Mouse (Mus musculus): Measurements from ENCODE around the gene Twf2. TPM values are rescaled to one million over a fixed set of nuclear protein-coding genes. Genes with fewer than 3 reads are reported as not detected.

Twf2 gene
- polyA plus RNA-seq, 1 experiment from 2014 or later, result 49.5 TPM

DNA sequence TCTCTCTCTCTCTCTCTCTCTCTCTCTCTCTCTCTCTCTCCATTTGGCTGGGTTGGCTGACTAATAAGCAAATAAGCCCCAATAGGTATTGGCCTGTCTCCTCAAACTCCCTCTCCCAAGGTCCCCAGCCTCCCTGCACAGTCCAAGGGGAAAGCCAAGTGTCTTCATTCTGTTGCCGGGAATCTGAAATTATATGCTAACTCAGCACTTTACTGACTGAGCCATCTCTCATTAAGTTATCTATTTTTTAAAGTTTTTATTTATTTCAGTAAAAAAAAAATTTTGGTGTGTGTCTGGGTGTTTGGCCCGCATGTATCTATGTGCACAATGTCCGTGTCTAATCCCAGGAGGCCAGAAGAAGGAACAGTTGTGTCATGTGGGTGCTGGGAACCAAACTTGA, 1.0 kb upstream of the Twf2 start:
- Histone ChIP-seq H3K9me3 (replicated peaks; ENCODE audit: control insufficient read depth, low read length, poor library complexity, severe bottlenecking) (no peaks in the 10 kb centered on the region), H3K36me3 (ENCODE audit: control insufficient read depth, insufficient read depth, low read length) (no peaks in the 10 kb centered on the region), H3K27ac (ENCODE audit: low read length) (no peak overlapping the region), H3K27me3 (ENCODE audit: control insufficient read depth, insufficient read depth, low read depth, low read length) (no peaks in the 10 kb centered on the region), H3K4me3 (ENCODE audit: low read depth, low read length) (no peak overlapping the region), H3K9ac (ENCODE audit: low read depth, low read length) (no peak overlapping the region), H3K4me1 (ENCODE audit: control insufficient read depth, insufficient read depth, low read length) (peaks cover 31% of the 10 kb centered on the region), H3K4me2 (ENCODE audit: low read length) (peak overlapping the region; percentile 76; the same call in 1 of the 2 replicates)
- no peak for ATAC-seq
- WGBS, result 91% methylated on average over 3 of the region's 3 CpGs

DNA sequence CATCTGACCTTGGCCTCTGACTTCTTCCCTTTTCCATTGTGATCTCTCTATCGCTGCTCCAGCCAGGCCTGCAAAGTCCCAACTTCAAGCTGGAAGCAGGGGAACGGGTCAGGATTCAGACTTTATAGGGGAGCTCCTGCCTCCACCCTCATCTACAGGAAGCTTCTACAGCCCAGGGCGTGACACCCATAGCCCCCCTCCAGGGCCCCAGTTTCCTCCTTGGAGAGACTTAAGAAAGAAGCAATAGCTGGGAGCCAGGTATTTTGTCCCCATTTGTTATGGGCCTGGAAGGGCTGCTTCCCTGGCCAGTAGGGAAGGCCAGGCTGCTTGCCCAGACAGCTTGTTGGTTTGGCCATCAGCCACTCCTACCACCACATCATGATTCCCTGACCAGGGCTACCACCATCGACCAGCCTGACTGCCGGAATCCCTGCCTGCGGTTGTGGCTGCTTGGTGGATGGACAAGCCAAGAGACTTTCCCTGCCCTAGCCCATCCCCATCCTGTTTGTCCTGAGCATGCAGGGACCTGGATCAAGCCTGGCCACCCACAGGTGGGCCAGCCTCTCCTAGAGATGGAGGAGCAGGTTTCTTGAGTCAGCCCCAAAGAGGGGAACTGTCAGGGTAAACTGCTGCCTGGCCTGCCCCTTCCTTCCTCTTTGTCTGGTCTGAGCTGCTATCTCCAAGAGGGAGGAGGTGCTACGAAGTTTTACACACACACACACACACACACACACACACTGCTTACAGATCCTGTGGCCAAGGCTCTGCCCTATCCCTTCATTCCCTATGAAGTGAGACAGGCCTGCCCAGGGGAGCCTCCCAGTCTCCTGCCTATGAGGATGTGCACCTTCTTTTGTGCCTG, 1.3 kb downstream of the Twf2 start:
- H3K9ac ChIP-seq (ENCODE audit: low read depth, low read length), result peak overlapping the region; percentile 87
- H3K9me3 ChIP-seq (replicated peaks; ENCODE audit: control insufficient read depth, low read length, poor library complexity, severe bottlenecking), result no peaks in the 10 kb centered on the region
- peak overlapping the region; percentile 74 for H3K4me3 ChIP-seq (ENCODE audit: low read depth, low read length)
- H3K36me3 ChIP-seq (ENCODE audit: control insufficient read depth, insufficient read depth, low read length), result 0 out of 2 replicates have a peak, but pooled peaks cover 3% of the 10 kb centered on the region
- H3K27ac ChIP-seq (ENCODE audit: low read length), result no peak overlapping the region
- peak overlapping the region; percentile 76 for H3K4me2 ChIP-seq (ENCODE audit: low read length)
- no peak for ATAC-seq
- H3K27me3 ChIP-seq (ENCODE audit: control insufficient read depth, insufficient read depth, low read depth, low read length), result no peaks in the 10 kb centered on the region
- 73% methylated on average over 7 of the region's 7 CpGs for WGBS
- peaks cover 29% of the 10 kb centered on the region for H3K4me1 ChIP-seq (ENCODE audit: control insufficient read depth, insufficient read depth, low read length)

DNA sequence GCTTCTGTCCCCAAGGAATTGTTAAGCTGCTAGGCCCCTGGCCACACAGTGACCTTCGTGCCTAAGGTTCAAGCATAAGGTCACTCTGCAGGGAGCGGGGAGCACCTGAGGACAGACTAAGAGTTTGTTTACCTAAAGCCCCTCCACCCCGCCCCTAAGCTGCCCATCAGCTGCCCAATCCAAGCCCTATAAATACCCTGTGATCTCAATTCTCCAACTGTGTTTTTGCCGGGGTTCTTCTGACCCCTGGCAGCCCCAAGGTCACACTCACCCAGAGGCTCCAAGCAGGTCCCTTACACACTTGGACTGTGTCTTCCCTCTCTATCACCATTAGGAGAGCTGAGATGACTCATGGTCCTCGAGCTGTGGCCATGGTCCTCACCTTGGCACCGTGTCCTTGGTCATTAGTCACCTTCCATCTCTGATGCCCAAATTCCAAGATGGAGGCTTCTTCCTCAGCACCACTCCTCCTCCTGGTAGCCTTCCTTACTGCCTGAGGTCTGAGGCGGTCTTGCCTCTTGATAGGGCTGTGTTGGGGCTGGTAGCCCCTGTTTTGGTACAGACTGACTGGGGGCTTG, 2.9 kb downstream of the Twf2 start:
- H3K27me3 ChIP-seq (ENCODE audit: control insufficient read depth, insufficient read depth, low read depth, low read length), result no peaks in the 10 kb centered on the region
- no peak overlapping the region for H3K27ac ChIP-seq (ENCODE audit: low read length)
- no peak overlapping the region for H3K9ac ChIP-seq (ENCODE audit: low read depth, low read length)
- ATAC-seq, result no peak
- no peak overlapping the region for H3K4me3 ChIP-seq (ENCODE audit: low read depth, low read length)
- H3K36me3 ChIP-seq (ENCODE audit: control insufficient read depth, insufficient read depth, low read length), result 0 out of 2 replicates have a peak, but pooled peaks cover 3% of the 10 kb centered on the region
- no peaks in the 10 kb centered on the region for H3K9me3 ChIP-seq (replicated peaks; ENCODE audit: control insufficient read depth, low read length, poor library complexity, severe bottlenecking)
- H3K4me2 ChIP-seq (ENCODE audit: low read length), result no peak overlapping the region
- peaks cover 29% of the 10 kb centered on the region for H3K4me1 ChIP-seq (ENCODE audit: control insufficient read depth, insufficient read depth, low read length)
- 87% methylated on average over 7 of the region's 7 CpGs for WGBS

DNA sequence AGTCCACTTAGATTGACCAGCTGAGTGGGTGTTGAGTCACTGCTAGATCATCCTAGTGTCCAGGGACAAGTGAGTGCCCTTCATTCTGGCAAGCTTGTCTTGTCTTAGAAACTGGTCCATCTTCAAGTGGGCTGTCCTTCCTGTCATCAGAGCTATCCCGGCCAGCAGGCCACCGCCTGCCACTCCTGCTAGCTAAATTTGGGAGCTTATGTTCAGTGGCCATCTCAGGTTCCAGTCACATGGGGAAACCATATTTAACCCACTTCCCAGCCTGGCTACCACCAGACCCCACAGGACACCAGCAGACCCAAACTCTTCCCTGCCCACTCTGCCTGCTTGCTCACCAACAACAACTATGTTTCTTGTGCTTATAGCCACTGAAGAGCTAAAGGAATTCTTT, 3.6 kb downstream of the Twf2 start:
- Histone ChIP-seq H3K9ac (ENCODE audit: low read depth, low read length) (no peak overlapping the region), H3K36me3 (ENCODE audit: control insufficient read depth, insufficient read depth, low read length) (0 out of 2 replicates have a peak, but pooled peaks cover 3% of the 10 kb centered on the region)
- 92% methylated on average over 2 of the region's 2 CpGs for WGBS

DNA sequence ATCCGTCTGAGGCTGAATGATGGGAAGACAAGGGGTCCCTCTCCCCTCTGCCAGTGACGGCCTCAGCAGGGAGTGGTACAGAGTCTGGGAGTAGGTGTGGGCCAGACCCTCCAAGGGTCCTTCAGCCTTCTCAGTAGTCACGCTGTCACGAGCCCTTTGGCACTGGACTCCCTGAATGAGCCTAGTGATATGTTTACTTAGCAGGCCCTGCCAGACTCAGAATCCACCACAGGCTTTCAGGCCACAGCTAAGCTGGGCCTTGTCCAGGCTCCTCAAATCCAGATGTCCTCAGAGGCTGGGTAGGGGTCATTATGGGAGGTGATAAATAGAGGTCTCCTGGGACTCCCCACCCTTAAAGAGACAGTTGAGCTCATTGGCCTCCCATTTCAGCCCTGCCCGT, 5.3 kb downstream of the Twf2 start:
- peaks cover 36% of the 10 kb centered on the region for H3K4me1 ChIP-seq (ENCODE audit: control insufficient read depth, insufficient read depth, low read length)
- H3K4me2 ChIP-seq (ENCODE audit: low read length), result no peak overlapping the region
- peaks cover 9% of the 10 kb centered on the region for H3K36me3 ChIP-seq (ENCODE audit: control insufficient read depth, insufficient read depth, low read length)
- no peak for ATAC-seq
- no peak overlapping the region for H3K9ac ChIP-seq (ENCODE audit: low read depth, low read length)
- H3K9me3 ChIP-seq (replicated peaks; ENCODE audit: control insufficient read depth, low read length, poor library complexity, severe bottlenecking), result no peaks in the 10 kb centered on the region
- no peak overlapping the region for H3K27ac ChIP-seq (ENCODE audit: low read length)
- no peaks in the 10 kb centered on the region for H3K27me3 ChIP-seq (ENCODE audit: control insufficient read depth, insufficient read depth, low read depth, low read length)
- 85% methylated on average over 5 of the region's 5 CpGs for WGBS
- H3K4me3 ChIP-seq (ENCODE audit: low read depth, low read length), result no peak overlapping the region

More for the DNA sequence above, 3.6 kb downstream of the Twf2 start:
- ATAC-seq, result no peak
- Histone ChIP-seq H3K4me2 (ENCODE audit: low read length) (no peak overlapping the region), H3K27me3 (ENCODE audit: control insufficient read depth, insufficient read depth, low read depth, low read length) (no peaks in the 10 kb centered on the region), H3K4me1 (ENCODE audit: control insufficient read depth, insufficient read depth, low read length) (peaks cover 32% of the 10 kb centered on the region), H3K9me3 (replicated peaks; ENCODE audit: control insufficient read depth, low read length, poor library complexity, severe bottlenecking) (no peaks in the 10 kb centered on the region), H3K4me3 (ENCODE audit: low read depth, low read length) (no peak overlapping the region), H3K27ac (ENCODE audit: low read length) (no peak overlapping the region)

DNA sequence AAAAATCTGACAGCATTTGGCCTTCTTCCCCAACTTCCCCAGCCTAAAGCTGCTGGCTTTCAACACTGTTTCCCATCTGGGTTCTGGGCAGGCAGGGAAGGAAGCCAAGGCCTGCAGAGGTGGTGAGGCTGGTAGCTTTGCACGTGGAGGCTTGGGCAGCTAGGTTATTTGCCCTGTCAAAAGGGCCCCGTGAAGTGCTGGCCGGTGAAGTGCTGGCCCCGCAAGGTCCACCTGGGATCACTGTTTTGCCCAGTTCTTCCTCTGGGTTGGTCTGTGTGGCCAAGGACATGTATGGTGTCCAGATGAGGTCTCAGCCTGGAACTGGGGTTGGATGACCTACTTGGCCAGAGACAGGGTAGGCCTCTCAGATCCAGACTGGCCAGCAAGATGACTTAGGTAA, 7.0 kb downstream of the Twf2 start:
- 91% methylated on average over 4 of the region's 4 CpGs for WGBS
- no peak for ATAC-seq

DNA sequence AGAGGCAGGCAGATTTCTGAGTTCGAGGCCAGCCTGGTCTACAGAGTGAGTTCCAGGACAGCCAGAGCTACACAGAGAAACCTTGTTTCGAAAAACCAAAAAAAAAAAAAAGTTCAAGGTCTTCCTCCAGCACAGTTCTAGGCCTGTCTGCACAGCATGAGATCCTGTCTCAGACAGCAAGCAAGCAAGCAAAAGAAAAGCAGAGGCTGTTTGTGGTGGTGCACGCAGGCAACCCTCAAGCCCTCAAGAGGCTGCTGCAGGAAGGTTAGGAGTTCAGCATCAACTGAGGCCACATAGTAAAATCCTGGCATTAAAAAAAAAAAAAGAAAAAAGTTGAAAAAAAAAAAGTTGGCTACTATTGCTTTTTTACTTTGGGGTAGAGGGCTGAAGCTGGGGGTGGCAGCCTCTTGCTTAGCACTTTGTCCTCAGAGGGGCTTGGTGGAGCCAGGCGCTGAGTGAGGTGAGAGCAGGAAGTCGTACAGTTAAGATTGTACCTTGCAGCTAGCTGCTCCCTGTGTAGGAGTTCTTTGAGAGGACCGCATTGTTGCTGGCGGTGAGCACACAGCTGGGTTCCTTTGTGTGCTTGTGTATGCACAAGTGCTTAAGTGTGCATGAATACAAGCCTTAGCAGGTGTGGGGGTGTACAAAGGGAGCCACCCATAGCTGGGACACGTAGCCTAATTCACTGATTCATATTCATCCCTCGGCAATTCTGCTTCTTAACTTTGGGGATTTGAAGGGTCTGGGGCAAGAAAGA, 8.1 kb downstream of the Twf2 start:
- Histone ChIP-seq H3K4me2 (ENCODE audit: low read length) (peak overlapping the region; percentile 59), H3K4me1 (ENCODE audit: control insufficient read depth, insufficient read depth, low read length) (peaks cover 15% of the 10 kb centered on the region), H3K9ac (ENCODE audit: low read depth, low read length) (peak overlapping the region; percentile 58; the same call in 1 of the 2 replicates), H3K27me3 (ENCODE audit: control insufficient read depth, insufficient read depth, low read depth, low read length) (no peaks in the 10 kb centered on the region), H3K27ac (ENCODE audit: low read length) (peak overlapping the region; percentile 67), H3K9me3 (replicated peaks; ENCODE audit: control insufficient read depth, low read length, poor library complexity, severe bottlenecking) (no peaks in the 10 kb centered on the region), H3K36me3 (ENCODE audit: control insufficient read depth, insufficient read depth, low read length) (peaks cover 30% of the 10 kb centered on the region), H3K4me3 (ENCODE audit: low read depth, low read length) (no peak overlapping the region)
- 28% methylated on average over 9 of the region's 9 CpGs for WGBS
- no peak for ATAC-seq

More for the DNA sequence above, 7.0 kb downstream of the Twf2 start:
- Histone ChIP-seq H3K4me1 (ENCODE audit: control insufficient read depth, insufficient read depth, low read length) (peaks cover 21% of the 10 kb centered on the region), H3K9ac (ENCODE audit: low read depth, low read length) (no peak overlapping the region), H3K27ac (ENCODE audit: low read length) (no peak overlapping the region), H3K27me3 (ENCODE audit: control insufficient read depth, insufficient read depth, low read depth, low read length) (no peaks in the 10 kb centered on the region), H3K36me3 (ENCODE audit: control insufficient read depth, insufficient read depth, low read length) (peaks cover 24% of the 10 kb centered on the region), H3K9me3 (replicated peaks; ENCODE audit: control insufficient read depth, low read length, poor library complexity, severe bottlenecking) (no peaks in the 10 kb centered on the region), H3K4me2 (ENCODE audit: low read length) (no peak overlapping the region), H3K4me3 (ENCODE audit: low read depth, low read length) (no peak overlapping the region)

DNA sequence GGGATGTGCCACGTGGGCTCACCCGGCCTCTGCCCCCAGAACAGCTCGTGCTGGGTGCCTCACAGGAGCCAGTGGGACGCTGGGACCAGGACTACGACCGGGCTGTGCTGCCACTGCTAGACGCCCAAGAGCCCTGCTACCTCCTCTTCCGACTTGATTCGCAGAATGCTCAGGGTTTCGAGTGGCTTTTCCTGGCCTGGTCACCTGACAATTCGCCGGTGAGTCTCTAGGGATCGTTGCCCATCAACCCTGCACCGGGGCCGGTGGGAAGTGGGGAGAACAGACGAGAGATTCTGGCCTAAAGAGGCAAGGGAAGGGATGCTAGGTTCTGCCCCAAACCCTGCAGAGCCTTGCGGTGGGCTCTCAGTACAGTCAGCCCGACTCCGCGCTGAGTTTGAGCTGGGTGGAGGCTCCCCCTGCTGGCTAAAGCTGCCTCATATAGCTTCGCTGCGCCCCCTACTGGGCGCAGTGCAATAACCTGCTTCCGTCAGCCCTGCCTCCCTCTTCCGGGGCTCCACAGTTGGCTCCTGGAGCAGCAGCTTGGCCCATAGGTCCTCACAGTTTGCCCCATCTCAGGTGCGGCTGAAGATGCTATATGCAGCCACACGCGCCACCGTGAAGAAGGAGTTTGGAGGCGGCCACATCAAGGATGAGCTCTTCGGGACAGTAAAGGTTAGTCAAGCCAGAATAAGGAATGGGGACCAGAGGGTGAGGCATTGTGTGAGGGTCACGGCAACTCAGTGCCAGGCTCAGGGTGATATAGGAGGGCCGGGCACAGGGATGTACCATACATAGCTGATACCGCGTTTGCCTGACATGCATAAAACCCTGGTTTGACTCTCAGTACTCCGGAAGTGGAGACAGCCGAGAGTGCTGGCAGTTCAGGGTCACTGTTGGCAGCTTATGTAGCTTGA, 9.0 kb downstream of the Twf2 start:
- H3K36me3 ChIP-seq (ENCODE audit: control insufficient read depth, insufficient read depth, low read length), result peaks cover 30% of the 10 kb centered on the region
- peak overlapping the region; percentile 67 for H3K27ac ChIP-seq (ENCODE audit: low read length)
- H3K4me2 ChIP-seq (ENCODE audit: low read length), result peak overlapping the region; percentile 59
- no peaks in the 10 kb centered on the region for H3K9me3 ChIP-seq (replicated peaks; ENCODE audit: control insufficient read depth, low read length, poor library complexity, severe bottlenecking)
- H3K4me1 ChIP-seq (ENCODE audit: control insufficient read depth, insufficient read depth, low read length), result peaks cover 9% of the 10 kb centered on the region
- peak; percentile 79 for ATAC-seq
- H3K27me3 ChIP-seq (ENCODE audit: control insufficient read depth, insufficient read depth, low read depth, low read length), result no peaks in the 10 kb centered on the region
- 15% methylated on average over 37 of the region's 37 CpGs for WGBS
- peak overlapping the region; percentile 11; the same call in 1 of the 2 replicates for H3K4me3 ChIP-seq (ENCODE audit: low read depth, low read length)
- peak overlapping the region; percentile 58 for H3K9ac ChIP-seq (ENCODE audit: low read depth, low read length)
